Mouse (Mus musculus) c-Kit-negative CD71-positive TER-119-positive erythroid progenitor cells, embryonic 14.5 days (primary cell): ENCODE measurements at regions not wholly inside any gene's neighbourhood (a gene's known extent, or its start where the extent isn't known, plus 50 kb on each side); places are given as distances from the start of the nearest gene placed in this dataset.
"Not testable (repeated sequence)": the region's sequence is repeated elsewhere in the genome, so short reads cannot be mapped to it uniquely, and the experiment has no call there.

Experiments
- DNase-seq: peaks from one replicate; pipeline ENCODE4 v3.0.0-alpha.2; 2013; ENCODE audit warnings: low read depth, low spot score

GRCm38 (mm10) chr5:148706323-148707120, 153.9 kb upstream of the Ubl3 start:
- DNase-seq: no peak

- DNase-seq: no peak
Observed at GRCm38 (mm10) chr5:148704769-148705168, 152.2 kb upstream of the Ubl3 start.

GRCm38 (mm10) chr5:148701859-148702258, 149.3 kb upstream of the Ubl3 start:
- DNase-seq: no peak

GRCm38 (mm10) chr5:148701001-148701400, 148.4 kb upstream of the Ubl3 start:
- DNase-seq: no peak

DNA sequence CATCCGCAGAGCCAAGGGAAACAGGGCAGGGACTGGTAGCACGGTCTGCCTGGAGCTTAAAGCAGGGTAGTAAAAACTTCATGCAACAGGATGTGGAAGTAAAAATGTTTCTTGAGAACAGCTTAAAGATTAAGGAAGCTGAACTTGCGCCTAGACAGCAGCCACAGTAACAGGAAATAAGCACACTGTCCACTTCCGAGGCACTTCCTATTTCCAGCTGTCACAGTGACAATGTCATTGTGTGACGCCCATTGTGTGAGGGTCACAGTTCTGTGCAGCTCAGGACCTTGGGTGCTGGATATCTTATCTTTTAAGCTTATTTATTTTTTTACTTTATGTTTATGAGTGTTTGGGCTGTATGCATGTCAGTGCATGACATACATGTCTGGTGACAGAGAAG, 147.7 kb upstream of the Ubl3 start:
- DNase-seq: no peak

DNA sequence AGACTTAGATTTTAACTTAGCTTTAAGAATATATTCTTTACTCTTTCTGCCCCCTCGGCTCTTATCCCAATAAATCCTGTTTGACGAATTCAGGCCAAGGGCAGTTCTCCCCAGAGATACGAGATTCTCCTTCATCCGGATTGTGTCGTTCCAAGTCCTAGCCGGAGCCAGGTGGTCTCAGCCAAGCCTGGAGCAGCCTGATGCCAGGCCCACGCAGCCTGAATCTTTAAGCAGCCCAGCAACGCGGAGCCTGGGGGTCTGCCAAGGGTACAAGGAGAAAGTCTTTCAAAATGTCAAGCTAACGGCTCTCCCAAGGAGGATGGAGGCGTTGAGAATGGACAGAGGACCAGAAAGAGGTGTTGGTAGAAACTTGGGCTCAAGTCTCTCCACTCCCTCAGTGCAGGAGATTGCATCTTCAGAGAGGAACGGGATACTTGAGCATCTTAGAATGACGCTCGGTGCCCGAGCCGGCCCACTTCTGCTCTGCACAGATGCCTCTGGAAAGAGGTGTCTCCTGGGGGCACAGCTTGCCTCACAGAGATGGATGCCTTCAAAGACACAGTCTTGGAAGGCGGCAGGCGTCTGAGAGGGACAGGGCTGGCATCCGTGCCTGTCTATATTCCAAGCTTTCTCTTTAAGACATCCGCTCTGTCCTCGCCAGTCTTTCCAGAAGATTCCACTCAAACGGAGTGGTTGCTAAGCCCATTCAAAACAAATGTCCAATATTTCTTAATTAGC, 145.2 kb upstream of the Ubl3 start:
- no peak for DNase-seq

DNA sequence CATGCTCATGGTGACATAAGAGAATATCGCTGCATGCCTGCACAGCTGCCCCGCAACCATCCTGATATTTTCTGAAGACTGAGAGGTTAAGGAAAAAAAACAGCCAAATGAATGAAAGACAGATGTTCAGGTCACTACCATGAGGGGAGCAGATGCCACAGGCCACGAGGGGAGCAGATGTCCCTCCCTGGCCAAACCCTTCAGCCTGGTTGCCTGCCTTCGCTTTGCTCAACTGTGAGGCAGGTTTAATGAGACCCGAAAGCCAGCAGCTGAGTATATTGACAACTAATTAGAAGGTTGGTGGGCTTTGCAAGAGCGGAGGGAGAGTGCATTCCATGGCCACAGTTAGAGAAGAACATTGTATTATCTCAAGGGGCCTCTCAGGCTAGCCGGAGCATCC, 141.8 kb upstream of the Ubl3 start:
- no peak for DNase-seq

GRCm38 (mm10) chr5:148691486-148691885, 138.9 kb upstream of the Ubl3 start:
- DNase-seq: no peak

DNA sequence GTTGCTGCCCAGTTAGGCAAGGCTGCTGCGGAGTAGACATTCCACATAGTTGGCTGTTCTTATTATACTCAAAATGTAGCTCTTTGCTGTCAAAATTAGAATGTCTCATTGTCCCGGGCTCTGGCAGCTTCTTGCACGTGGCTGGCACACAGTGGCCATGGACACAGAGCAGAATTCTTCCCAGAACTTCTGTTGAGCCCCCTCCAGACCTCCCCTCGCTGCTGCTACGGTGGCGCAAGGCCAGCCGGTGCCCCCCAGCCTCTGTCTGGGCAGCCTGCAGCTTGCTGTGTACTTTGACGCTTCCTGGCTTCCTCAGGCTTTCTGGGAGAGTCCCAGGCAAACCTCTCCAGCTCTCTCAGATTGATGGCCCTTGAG, 138.2 kb upstream of the Ubl3 start:
- no peak for DNase-seq

DNA sequence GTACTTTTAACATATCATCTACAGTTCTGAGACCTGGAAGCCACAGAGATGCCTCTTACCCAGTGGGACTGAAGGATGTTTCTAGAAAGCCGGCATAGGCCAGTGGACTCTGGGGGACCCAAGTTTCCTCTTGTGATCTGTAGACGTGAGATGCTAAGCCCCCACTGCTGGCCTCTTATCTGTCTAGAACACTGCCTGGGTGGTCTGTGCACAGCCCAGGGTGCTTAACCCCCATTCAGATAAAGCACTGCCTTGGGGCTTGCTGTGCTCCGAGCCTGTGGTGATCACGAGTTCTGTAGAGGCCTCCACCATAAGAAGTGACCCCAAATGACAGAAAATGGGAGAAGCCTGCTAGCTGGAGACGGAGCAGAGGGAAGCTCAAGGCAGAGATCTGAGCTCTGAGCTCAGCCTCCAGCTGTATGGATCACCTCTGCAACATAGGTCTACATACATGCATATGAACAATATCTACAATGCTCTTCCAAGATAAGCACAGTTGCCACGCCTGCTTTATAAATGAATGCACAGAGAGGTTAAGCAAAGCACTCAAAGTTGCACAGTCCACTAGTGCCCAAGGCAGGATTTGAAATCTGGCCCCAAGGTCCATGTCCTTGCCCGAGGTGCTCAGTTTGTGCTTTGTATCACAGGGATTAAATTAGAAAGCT, 137.7 kb upstream of the Ubl3 start:
- no peak for DNase-seq

- DNase-seq: no peak
Observed at GRCm38 (mm10) chr5:148689297-148689696, 136.7 kb upstream of the Ubl3 start.

GRCm38 (mm10) chr5:148688501-148688900, 135.9 kb upstream of the Ubl3 start:
- DNase-seq: no peak

DNA sequence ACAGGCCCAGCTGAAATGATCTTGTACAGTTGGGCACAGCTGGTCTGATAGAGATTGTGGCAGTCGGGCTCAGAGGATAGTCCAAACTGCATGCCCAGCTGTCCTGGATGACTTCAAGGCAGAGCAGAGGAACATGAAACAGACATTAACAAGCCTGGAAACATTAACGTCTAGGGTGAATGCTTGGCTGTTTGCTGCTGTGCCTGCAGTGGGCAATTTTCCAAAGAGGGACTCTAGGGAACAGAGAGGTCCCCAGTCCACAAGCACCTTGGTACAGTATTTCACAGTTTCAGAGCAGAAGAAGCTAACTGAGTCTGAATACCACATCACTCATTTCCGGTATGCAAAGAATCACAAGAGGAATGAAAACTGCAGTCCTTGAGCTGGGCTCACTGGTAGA, 135.2 kb upstream of the Ubl3 start:
- DNase-seq: no peak

DNA sequence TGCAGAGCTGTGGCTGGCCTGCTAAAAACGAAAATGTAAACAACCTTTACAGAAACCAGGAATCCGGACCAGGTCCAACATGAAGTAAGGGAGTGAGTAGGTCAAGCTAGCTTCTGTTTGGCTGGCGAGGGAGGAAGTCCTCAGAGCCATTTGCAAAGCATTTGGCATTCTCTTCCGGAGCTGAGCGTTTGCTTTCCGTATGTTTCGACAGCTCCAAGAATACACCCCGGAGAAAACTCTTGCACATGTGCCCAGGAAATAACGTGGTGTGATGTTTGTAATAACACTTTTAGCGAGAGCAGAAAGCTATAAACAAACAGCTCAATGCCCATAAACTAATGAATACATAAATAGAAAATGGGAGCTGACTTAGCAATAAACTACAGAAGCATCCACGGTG, 131.6 kb upstream of the Ubl3 start:
- no peak for DNase-seq

DNA sequence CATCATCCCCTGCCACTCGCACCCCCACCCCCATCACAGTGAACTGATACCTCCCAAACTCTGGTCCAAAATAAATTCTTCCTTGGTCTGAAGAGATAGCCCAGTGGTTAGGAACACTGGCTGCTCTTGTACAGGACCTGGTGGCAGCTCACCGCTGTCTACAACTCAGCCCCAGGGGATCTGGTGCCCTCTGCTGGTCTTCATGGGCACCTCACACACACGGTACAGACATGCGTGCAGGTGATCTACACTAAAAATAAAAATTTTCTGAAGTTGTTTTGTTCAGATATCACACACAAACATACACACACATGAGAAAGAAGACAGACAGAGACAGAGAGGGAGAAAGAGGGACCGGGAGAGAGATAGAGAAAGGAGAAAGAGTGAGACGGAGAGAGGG, 130.0 kb upstream of the Ubl3 start:
- DNase-seq: no peak

DNA sequence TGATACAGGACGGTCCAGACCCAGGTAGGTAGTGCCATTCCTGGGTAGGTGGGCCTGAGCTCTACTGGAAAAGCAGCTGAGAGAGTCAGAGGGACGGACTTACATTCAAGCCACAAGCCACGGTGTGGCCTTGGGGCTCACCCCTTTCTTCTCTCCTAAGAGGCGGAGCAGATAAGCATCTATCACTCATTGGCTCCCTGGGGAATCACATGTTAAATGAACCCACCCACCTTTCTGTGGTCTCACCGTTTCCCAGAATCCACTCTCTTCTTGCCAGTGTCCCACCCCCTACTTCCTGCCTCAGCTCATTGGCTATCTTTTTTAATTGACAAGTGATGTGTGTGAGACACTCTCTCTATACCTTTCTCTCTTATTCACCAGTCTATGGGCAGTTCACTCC, 127.8 kb upstream of the Ubl3 start:
- DNase-seq: no peak

GRCm38 (mm10) chr5:148679586-148679985, 127.0 kb upstream of the Ubl3 start:
- no peak for DNase-seq

GRCm38 (mm10) chr5:148678285-148678937, 125.8 kb upstream of the Ubl3 start:
- not testable (repeated sequence) for DNase-seq

GRCm38 (mm10) chr5:148674281-148674680, 121.7 kb upstream of the Ubl3 start:
- DNase-seq: no peak

- DNase-seq: no peak
Observed at GRCm38 (mm10) chr5:148662281-148662741, 109.7 kb upstream of the Ubl3 start.

- no peak for DNase-seq
Observed at GRCm38 (mm10) chr5:148661120-148661519, 108.5 kb upstream of the Ubl3 start.
